Mouse (Mus musculus) neural tube, embryonic 13.5 days (tissue): ENCODE data around the gene Irf2. TPM values are rescaled to one million over a fixed set of nuclear protein-coding genes. Genes with fewer than 3 reads are reported as not detected.
A peak's percentile ranks its signal among the peaks of the same experiment; 100 is the strongest.

Experiments used
- ATAC-seq: fragments of 200-750 bp; cut with Nextera tagmentation; 2 replicates; pipeline ENCODE4 v1.8.0; 2017; ENCODE audit warnings: low read depth, mild to moderate bottlenecking, moderate TSS enrichment, moderate library complexity
- H3K27ac ChIP-seq: fragments of 300-500 bp; sonication (generic); replicated peaks from 2 replicates; pipeline ENCODE4 v1.5.1; 2015; ENCODE audit warnings: moderate library complexity, mild to moderate bottlenecking, inconsistent platforms
- H3K27me3 ChIP-seq: fragments of 300-500 bp; sonication (generic); 2 replicates; pipeline ENCODE4 v1.6.1; 2015; ENCODE audit warnings: mild to moderate bottlenecking, inconsistent platforms
- H3K36me3 ChIP-seq: fragments of 300-500 bp; sonication (generic); 2 replicates; pipeline ENCODE4 v1.6.1; 2015; ENCODE audit warnings: mild to moderate bottlenecking, inconsistent platforms
- H3K4me1 ChIP-seq: fragments of 300-500 bp; sonication (generic); replicated peaks from 2 replicates; pipeline ENCODE4 v1.6.1; 2015; ENCODE audit warnings: inconsistent platforms
- H3K4me2 ChIP-seq: fragments of 300-500 bp; sonication (generic); 2 replicates; pipeline ENCODE4 v1.6.1; 2015; ENCODE audit warnings: inconsistent platforms, mild to moderate bottlenecking, moderate library complexity
- H3K4me3 ChIP-seq: fragments of 300-500 bp; sonication (generic); 2 replicates; pipeline ENCODE4 v1.5.1; 2015; ENCODE audit warnings: mild to moderate bottlenecking, inconsistent platforms
- H3K9ac ChIP-seq: fragments of 300-500 bp; sonication (generic); 2 replicates; pipeline ENCODE4 v1.6.1; 2015; ENCODE audit warnings: moderate library complexity, mild to moderate bottlenecking, inconsistent platforms
- H3K9me3 ChIP-seq: fragments of 300-500 bp; sonication (generic); 2 replicates; pipeline ENCODE4 v1.6.1; 2016; ENCODE audit warnings: inconsistent platforms
- WGBS: fragments of 180-500 bp; shearing (Covaris S2); methylation state at CpG from one replicate; pipeline ENCODE4 v1.1.7; 2015; 5-methylcytosine and 5-hydroxymethylcytosine counted together
- polyA plus RNA-seq: library from polyadenylated mRNA; unstranded; fragments of >200 nt; fragmentation: Nextera tagmentation; extraction: Ambion mirVana; gene quantifications from 2 replicates; pipeline ENCODE4 v1.2.1, GENCODE M21; 2015

Irf2 gene
- polyA plus RNA-seq, result 11.6 and 13.5 TPM in 2 replicates

GRCm38 (mm10) chr8:46739003-46739949 is at the start of gene Irf2:
TSS of gene Irf2 (plus strand) at chr8:46739732.
- peak within 1 kb of the TSS; percentile 76 for H3K4me2 ChIP-seq
- WGBS, result under 1% methylated on average over 46 of the region's 51 CpGs
- H3K27ac ChIP-seq, result peak within 1 kb of the TSS; percentile 93
- no peaks in the 10 kb centered on the region for H3K27me3 ChIP-seq
- H3K9me3 ChIP-seq, result no peaks in the 10 kb centered on the region
- peak; percentile 64 for ATAC-seq
- H3K9ac ChIP-seq, result peak within 1 kb of the TSS; percentile 99
- peaks cover 28% of the 10 kb centered on the region for H3K4me1 ChIP-seq
- no peaks in the 10 kb centered on the region for H3K36me3 ChIP-seq
- H3K4me3 ChIP-seq, result peak within 1 kb of the TSS; percentile 94

DNA sequence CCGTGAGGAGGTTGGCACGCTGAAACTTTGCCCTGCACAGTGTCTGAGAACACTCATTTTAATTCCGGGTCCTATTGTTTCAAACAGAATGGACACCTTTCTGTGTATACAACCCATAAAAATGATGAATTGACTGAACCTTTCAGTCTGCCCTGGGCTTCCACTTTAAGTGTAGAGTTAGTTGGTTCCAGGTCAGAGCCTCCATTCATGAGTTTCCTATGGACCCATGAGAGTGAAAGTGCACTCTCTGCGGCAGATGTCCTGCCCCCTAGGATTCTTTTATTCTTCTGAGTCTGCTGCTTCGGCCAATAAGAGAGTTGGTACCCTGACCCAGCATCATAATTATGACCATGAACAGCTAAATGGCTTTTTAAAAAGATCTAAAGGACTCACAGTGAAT is 49.4 kb upstream of the Irf2 start:
- Histone ChIP-seq H3K4me2 (no peak overlapping the region), H3K9ac (no peak overlapping the region), H3K4me3 (no peak overlapping the region), H3K36me3 (no peaks in the 10 kb centered on the region), H3K4me1 (peaks cover 18% of the 10 kb centered on the region), H3K27me3 (no peaks in the 10 kb centered on the region), H3K9me3 (no peaks in the 10 kb centered on the region), H3K27ac (no peak overlapping the region)
- no peak for ATAC-seq
- 17% methylated on average over 5 of the region's 5 CpGs for WGBS

- no peak overlapping the region for H3K4me3 ChIP-seq
- no peaks in the 10 kb centered on the region for H3K27me3 ChIP-seq
- no peak overlapping the region for H3K27ac ChIP-seq
- no peak for ATAC-seq
- 42% methylated on average over 5 of the region's 5 CpGs for whole genome bisulfite sequencing
- no peak overlapping the region for H3K9ac ChIP-seq
- peaks cover 18% of the 10 kb centered on the region for H3K4me1 ChIP-seq
- H3K36me3 ChIP-seq, result no peaks in the 10 kb centered on the region
- H3K9me3 ChIP-seq, result no peaks in the 10 kb centered on the region
- H3K4me2 ChIP-seq, result no peak overlapping the region
These were observed 49.0 kb upstream of the Irf2 start for GRCm38 (mm10) chr8:46690581-46690980.

DNA sequence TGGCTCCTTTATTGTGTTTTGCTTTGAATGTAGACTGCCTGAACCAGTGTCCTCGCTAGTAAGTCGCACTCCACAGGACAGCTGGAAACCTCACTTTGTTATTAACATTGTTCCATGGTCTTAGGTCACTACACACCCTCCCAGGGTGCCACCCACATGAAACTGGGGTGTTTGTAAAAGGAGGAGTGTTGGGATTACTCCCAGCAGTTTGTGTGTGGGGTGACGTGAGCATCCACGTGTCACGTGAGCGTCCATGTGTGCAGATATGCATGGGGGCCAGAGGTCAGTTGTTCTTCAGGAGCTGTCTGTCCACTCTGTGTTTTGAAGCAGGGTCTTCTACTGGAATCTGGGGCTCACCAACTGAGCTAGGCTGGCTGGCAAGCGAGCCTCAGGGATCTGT is 48.2 kb upstream of the Irf2 start:
- H3K4me1 ChIP-seq, result peaks cover 19% of the 10 kb centered on the region
- H3K9me3 ChIP-seq, result no peaks in the 10 kb centered on the region
- H3K4me2 ChIP-seq, result no peak overlapping the region
- WGBS, result 39% methylated on average over 7 of the region's 7 CpGs
- no peak overlapping the region for H3K4me3 ChIP-seq
- ATAC-seq, result no peak
- H3K27me3 ChIP-seq, result no peaks in the 10 kb centered on the region
- H3K36me3 ChIP-seq, result no peaks in the 10 kb centered on the region
- no peak overlapping the region for H3K9ac ChIP-seq
- H3K27ac ChIP-seq, result no peak overlapping the region

- H3K4me2 ChIP-seq, result no peak overlapping the region
- H3K27me3 ChIP-seq, result no peaks in the 10 kb centered on the region
- peaks cover 9% of the 10 kb centered on the region for H3K4me1 ChIP-seq
- no peak overlapping the region for H3K27ac ChIP-seq
- H3K4me3 ChIP-seq, result no peak overlapping the region
- no peak overlapping the region for H3K9ac ChIP-seq
- 58% methylated on average over 15 of the region's 15 CpGs for WGBS
- H3K9me3 ChIP-seq, result no peaks in the 10 kb centered on the region
- no peak for ATAC-seq
- no peaks in the 10 kb centered on the region for H3K36me3 ChIP-seq
These were observed 43.1 kb upstream of the Irf2 start for GRCm38 (mm10) chr8:46696256-46697041.

DNA sequence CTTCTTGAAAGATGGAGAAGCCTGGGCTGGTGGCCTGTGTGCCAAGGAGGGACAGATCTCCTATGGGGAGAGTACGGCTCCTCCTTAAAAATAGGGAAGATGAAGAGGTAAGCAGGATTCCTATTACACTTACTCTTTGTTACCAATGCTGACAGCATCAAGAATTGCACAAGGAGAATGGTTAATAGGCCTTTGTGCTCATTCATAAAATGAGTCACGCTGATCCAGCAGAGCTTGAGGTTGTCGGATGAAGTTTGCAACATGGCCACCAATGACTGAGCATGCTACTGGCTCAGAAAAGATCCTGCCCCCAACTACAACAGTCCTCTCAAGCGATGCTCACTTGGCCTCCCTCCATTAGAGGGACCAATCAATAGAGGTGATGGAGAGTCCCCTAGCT is 42.0 kb upstream of the Irf2 start:
- Histone ChIP-seq H3K9ac (no peak overlapping the region), H3K9me3 (no peaks in the 10 kb centered on the region), H3K36me3 (no peaks in the 10 kb centered on the region), H3K27me3 (no peaks in the 10 kb centered on the region), H3K27ac (no peak overlapping the region), H3K4me2 (no peak overlapping the region), H3K4me3 (no peak overlapping the region), H3K4me1 (peaks cover 6% of the 10 kb centered on the region)
- no peak for ATAC-seq
- WGBS, result 79% methylated on average over 4 of the region's 4 CpGs

GRCm38 (mm10) chr8:46698162-46698561 is 41.4 kb upstream of the Irf2 start:
- 93% methylated on average over 5 of the region's 5 CpGs for WGBS
- H3K27me3 ChIP-seq, result no peaks in the 10 kb centered on the region
- no peaks in the 10 kb centered on the region for H3K36me3 ChIP-seq
- H3K9ac ChIP-seq, result no peak overlapping the region
- no peaks in the 10 kb centered on the region for H3K9me3 ChIP-seq
- no peak overlapping the region for H3K4me2 ChIP-seq
- H3K27ac ChIP-seq, result no peak overlapping the region
- ATAC-seq, result no peak
- peaks cover 6% of the 10 kb centered on the region for H3K4me1 ChIP-seq
- H3K4me3 ChIP-seq, result no peak overlapping the region

DNA sequence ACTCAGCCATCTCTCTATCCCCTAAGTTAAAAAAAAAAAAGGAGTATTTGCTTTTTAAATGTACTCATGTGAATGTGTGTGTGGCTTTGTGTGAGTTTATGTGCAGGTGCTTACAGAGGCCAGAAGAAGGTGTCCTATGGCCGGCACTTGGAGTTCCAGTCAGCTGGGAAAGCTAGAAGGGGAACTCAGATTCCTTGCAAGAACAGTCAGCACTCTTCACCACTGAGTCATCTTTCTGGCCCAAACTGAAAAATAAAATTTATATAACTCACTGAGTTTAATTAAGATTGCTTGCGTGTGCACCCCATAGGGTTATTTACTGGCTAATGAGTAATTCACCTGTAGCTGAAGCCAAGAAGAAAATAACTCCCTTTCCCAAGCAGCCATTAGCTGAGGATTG is 34.4 kb upstream of the Irf2 start:
- Histone ChIP-seq H3K4me2 (no peak overlapping the region), H3K27me3 (no peaks in the 10 kb centered on the region), H3K27ac (no peak overlapping the region), H3K4me3 (no peak overlapping the region), H3K9me3 (no peaks in the 10 kb centered on the region), H3K4me1 (no peaks in the 10 kb centered on the region), H3K9ac (no peak overlapping the region), H3K36me3 (no peaks in the 10 kb centered on the region)
- WGBS, result 95% methylated on average over 2 of the region's 2 CpGs
- ATAC-seq, result no peak

- H3K27me3 ChIP-seq, result no peaks in the 10 kb centered on the region
- no peak overlapping the region for H3K27ac ChIP-seq
- no peak for ATAC-seq
- no peak overlapping the region for H3K9ac ChIP-seq
- H3K4me1 ChIP-seq, result no peaks in the 10 kb centered on the region
- no peaks in the 10 kb centered on the region for H3K9me3 ChIP-seq
- no peak overlapping the region for H3K4me3 ChIP-seq
- 87% methylated on average over 5 of the region's 5 CpGs for whole genome bisulfite sequencing
- H3K36me3 ChIP-seq, result no peaks in the 10 kb centered on the region
- no peak overlapping the region for H3K4me2 ChIP-seq
These were observed 32.8 kb upstream of the Irf2 start for GRCm38 (mm10) chr8:46706730-46707129.

GRCm38 (mm10) chr8:46709302-46709701 is 30.2 kb upstream of the Irf2 start:
- Histone ChIP-seq H3K4me3 (no peak overlapping the region), H3K9me3 (no peaks in the 10 kb centered on the region), H3K27ac (no peak overlapping the region), H3K4me2 (no peak overlapping the region), H3K36me3 (no peaks in the 10 kb centered on the region), H3K27me3 (no peaks in the 10 kb centered on the region), H3K9ac (no peak overlapping the region), H3K4me1 (no peaks in the 10 kb centered on the region)
- 89% methylated on average over 4 of the region's 4 CpGs for WGBS
- ATAC-seq, result no peak

- Histone ChIP-seq H3K9me3 (no peaks in the 10 kb centered on the region), H3K4me1 (no peaks in the 10 kb centered on the region), H3K27me3 (no peaks in the 10 kb centered on the region), H3K4me2 (no peak overlapping the region), H3K36me3 (no peaks in the 10 kb centered on the region), H3K4me3 (no peak overlapping the region), H3K9ac (no peak overlapping the region), H3K27ac (no peak overlapping the region)
- WGBS, result 91% methylated on average over 8 of the region's 8 CpGs
- ATAC-seq, result no peak
These were observed 29.2 kb upstream of the Irf2 start for GRCm38 (mm10) chr8:46710289-46710688.

GRCm38 (mm10) chr8:46711496-46711895 is 28.0 kb upstream of the Irf2 start:
- Histone ChIP-seq H3K4me1 (0 out of 2 replicates have a peak, but pooled peaks cover 6% of the 10 kb centered on the region), H3K9me3 (no peaks in the 10 kb centered on the region), H3K27ac (no peak overlapping the region), H3K36me3 (no peaks in the 10 kb centered on the region), H3K4me2 (no peak overlapping the region), H3K9ac (no peak overlapping the region), H3K4me3 (no peak overlapping the region), H3K27me3 (no peaks in the 10 kb centered on the region)
- ATAC-seq, result no peak
- 73% methylated on average over 2 of the region's 2 CpGs for WGBS
